Comparison of ENCODE assay signal across 1 mouse cellular context in the genomic region with DNA sequence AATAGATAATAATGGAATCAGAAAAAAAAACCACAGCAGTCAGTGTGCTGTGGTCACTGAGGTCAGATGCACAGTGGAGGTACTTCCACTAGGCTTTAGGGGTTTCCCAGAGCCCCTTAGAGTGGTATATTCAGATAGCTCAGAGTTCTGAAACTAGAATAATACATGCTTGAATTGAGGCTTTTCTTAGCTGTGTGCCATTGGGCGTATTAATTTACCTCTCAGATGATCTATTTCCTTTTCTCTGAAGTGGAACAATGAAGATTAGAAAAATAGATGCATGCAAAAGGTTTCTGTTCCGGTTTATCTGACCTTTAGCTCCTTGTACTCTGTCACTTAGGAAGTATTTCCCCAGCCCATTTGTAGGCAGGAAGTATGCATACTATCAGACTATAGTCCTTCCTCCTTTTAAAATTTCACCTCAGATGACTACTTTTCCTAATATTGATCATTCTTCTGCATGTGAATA.
TF ChIP-seq lines count a peak whose summit lies in the region.

No protein-coding gene starts in this region.

TF ChIP-seq in CH12.LX, 34 proteins besides CTCF, POLR2A, EP300 and RAD21 (continued from another document):
- TF ChIP-seq ETS1 (conservative IDR thresholded peaks at IDR 0.05; ENCODE audit: low read depth, low read length) = peak; percentile 71; the same call in 1 of the 2 replicates
TF ChIP-seq in CH12.LX: peak in this region for 20.
